Mouse (Mus musculus) c-Kit-positive CD71-negative TER-119-negative erythroid progenitor cells, embryonic 14.5 days (primary cell): ENCODE results near the gene Cipc.

ENCODE experiments used
- DNase-seq: peaks from one replicate; pipeline ENCODE4 v3.0.0-alpha.2; 2013; ENCODE audit warnings: low read depth

The Cipc gene

GRCm38 (mm10) chr12:86960791-86961335, 14.0 kb downstream of the Cipc start:
- DNase-seq: no peak

GRCm38 (mm10) chr12:86961589-86962344, 14.9 kb downstream of the Cipc start:
- no peak for DNase-seq

- no peak for DNase-seq
Measured at GRCm38 (mm10) chr12:86964278-86965057, 17.6 kb downstream of the Cipc start.

DNA sequence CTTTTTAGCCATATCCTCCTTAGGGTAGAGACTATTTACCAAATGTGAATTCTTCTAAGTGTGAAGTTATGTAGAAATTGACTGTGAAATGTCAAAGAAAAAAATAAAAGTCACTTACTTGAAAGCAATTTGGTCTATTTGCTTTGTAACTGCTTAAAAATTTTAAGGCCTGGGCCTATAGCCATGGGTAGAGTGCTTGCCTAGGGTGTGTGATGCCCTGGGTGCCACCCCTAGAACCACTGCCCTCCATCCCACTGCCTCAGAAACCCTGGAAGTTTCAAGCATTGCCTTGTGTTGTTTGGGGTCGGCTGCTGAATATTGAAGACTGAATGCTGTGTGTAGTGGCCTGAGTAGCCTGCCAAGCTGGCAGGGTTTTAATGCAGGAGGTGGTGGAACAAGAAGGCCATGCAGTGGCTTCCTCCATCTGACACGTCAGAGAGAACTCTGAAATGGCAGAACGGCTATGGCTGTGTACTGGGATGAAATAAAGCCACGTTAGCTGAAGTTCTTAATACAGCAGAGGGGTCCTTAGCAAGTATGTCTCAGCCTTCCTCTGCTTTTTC, 18.5 kb downstream of the Cipc start:
- DNase-seq: no peak

- DNase-seq: no peak
Measured at GRCm38 (mm10) chr12:86968468-86969219, 21.8 kb downstream of the Cipc start.

DNA sequence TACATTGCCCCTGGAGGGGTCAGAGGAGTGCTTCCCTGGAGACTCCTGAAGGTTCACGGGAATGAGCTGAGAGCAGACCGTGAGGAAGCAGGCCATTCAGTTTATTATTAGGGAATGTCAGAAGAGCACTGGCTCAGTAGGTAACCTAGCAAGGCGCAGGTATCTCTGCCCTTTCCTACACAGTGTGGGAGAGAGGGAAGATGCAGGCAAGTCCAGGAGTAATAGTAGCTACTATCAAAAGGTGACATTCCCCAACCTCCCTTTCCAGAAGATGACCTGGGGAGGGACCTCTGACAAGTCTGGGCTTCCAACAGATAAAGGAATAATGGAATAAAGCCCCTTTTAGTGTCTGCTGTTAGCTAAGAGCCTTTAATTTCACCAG, 22.4 kb downstream of the Cipc start:
- DNase-seq: no peak

GRCm38 (mm10) chr12:86971089-86971488, 24.2 kb downstream of the Cipc start:
- no peak for DNase-seq

DNA sequence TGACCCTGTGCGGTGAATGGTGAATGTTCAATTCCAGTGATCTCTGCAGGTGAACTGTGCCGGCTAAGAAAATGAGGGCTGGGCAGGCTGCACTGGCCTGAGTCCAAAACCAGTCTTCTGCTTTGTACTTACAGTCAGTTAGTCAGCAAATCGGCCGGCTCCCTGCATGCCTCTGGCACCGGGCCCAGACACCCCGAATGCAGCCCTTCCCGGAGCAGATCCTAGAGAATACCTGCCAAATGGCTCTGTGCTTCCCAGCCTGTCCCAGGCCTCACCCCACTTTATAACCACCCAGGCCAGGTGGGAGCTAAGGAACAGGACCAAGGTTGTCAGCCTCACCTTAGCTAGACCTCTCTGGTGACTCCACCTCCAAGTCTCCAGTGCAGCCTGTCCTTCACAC, 26.4 kb downstream of the Cipc start:
- no peak for DNase-seq

- no peak for DNase-seq
Measured at GRCm38 (mm10) chr12:86973706-86974105, 26.9 kb downstream of the Cipc start.

DNA sequence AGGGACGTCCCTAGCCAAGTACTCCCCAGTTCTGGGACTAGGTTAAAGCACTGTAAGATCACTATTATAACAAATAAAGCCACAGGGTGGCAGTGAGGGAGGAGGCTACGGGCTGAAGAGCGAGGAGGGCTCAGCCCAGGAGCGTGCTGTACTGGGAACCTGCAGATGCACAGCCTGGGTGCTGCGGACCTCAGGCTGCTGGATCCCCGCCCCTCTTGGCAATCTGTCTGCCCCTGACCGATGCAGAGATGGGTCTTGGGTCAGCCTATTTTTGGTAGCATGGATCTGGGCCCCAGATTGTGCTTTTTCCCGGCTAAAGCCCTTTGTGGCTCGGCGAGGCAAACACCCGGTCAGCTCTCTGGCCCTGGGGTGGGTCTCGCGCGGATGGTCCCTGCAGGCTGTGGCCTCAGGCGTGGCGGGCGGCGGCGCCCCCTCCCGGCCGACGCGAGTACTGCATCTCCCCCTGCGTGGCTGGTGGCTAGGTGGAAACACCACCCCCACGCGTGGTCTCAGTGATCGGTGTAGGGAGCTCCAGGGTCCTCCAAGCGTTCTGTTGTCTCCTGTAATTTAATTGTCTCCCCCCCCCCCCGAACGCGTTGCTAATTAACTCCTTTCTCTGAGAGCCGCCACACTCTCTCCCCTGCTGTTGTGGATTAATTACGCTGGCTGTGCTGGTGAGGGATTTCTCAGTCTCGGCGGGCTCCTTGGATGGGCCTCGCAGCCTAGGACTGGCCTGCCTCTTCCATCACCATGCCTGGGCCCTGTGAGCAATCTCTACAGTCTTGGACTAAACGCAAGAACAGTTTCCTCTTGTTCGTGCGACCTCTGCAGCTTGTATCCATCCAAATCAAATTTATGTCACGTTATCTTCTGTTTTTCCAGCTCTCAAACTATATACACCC, 27.8 kb downstream of the Cipc start:
- no peak for DNase-seq

GRCm38 (mm10) chr12:86975761-86976160, 28.9 kb downstream of the Cipc start:
- DNase-seq: no peak

GRCm38 (mm10) chr12:86976511-86977168, 29.8 kb downstream of the Cipc start:
- DNase-seq: no peak

DNA sequence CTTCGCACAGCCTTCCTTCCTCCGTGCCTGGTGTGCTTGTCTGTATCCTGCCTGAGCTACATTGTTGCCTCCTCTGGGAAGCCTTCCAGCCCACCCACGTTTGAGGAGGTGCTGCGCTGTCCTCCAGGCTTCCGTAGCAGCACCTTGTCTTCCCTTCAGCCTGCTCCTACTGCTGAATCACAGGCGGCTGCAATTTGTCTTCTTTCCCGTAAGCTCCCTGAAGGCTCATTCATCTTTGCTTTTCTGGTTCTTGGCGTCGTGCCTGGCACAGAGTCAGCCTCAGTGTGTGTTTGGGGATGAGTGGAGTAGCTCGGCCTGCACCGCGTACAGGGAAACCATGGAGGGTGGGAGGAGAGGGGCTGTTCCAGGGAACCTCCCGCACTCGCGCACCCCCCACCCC, 31.0 kb downstream of the Cipc start:
- no peak for DNase-seq

DNA sequence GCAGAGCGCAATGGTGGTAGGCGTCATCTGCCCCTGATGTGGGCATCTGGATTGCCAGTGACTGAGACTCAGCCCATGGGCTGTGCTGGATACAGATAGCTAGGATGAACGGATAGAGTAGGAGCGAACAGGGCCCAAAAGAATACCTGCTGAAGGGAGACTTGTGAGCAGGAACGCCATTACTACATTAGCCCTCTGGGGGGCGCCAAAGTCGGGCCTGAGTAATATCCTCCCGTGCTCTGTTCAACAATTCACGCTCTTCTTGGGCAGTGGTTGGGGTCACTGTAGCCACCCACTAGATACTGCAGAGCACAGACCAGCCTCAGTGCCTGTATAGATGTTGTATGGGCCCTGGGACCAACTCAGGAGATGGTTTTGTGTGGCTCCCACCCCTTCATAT, 34.3 kb downstream of the Cipc start:
- no peak for DNase-seq

DNA sequence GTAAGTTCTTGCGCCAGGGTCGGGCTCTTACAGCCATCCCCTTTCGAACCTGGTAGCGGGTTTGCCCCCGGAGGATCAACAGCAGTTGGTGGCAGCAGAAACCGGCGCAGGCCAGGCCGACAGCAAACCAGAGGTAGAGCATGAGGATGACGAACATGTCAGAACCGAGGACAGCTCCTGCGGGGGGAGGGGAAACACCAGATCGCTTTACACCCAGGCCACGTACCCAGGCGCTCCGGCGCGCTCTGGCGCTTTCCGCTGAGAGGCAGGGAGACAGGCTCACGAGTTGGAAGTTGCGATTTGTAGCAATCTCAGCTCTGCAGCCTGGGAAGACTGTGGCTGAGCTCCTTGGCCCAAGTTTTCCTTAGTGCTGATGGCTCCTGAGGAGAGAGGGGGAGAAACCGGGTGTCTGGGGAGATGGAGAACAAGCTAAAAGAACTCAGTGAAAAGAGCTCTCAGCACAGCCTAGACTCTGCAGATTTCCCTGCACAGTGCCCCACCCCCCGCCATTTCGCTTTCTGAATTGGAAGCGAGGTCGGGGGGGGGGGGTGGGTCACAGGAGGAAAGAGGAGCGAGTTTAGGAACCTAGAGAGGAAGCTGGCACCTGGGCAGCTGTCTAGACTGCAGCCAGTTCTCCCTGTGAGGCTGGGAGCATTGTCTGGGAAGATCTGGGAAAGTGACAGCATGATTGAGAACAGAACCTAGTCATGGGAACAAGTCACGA, 36.8 kb downstream of the Cipc start:
- peak; percentile 64 for DNase-seq

DNA sequence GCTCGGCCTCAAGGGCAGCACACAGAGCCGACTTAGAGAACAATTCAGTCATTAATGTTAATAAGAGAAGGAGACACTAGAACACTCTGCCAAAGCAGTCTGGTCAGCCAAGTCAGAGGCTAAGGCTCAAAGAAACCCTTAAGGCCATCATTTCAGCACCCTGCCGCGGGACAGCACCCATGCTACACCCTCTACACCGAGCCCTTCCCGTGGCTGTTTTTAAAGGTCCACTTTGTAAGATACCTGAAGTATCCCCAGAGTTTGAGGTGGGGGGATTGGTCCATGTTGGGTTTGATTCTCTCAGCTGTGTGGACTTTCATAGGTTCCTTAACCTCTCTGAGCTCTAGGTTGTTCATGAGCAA, 37.3 kb downstream of the Cipc start:
- peak; percentile 49 for DNase-seq

- DNase-seq: no peak
Measured at GRCm38 (mm10) chr12:86986562-86986961, 39.7 kb downstream of the Cipc start.

DNA sequence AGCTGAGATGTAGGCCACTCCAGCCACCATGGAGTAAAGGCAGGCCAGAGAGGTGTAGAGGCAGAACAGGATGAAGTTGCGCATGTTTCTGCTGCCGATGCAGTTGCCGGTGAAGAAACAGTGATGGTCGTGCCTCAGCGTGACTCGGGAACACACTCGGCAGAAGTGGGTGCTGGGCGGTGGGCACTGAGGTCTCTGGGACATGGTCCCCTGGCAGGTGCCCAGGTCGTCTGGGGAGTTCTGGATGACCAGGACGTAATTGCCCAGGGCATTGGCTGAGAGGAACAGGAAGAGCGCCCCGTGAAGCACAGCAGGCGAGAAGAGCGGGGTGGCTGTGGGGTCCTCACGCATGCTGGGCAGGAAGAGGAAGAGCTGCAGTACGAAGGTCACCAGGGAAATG, 41.4 kb downstream of the Cipc start:
- DNase-seq: no peak

GRCm38 (mm10) chr12:86989378-86989777, 42.5 kb downstream of the Cipc start:
- no peak for DNase-seq
